Mouse (Mus musculus): Measurements from ENCODE around the gene Myo10. TPM values are rescaled to one million over a fixed set of nuclear protein-coding genes. Genes with fewer than 3 reads are reported as not detected.

Myo10 gene
- total and polyA plus RNA-seq, 2 experiments from 2014 or later = 29.2 to 30.0 TPM

GRCm38 (mm10) chr15:25608742-25609141, 13.6 kb upstream of the Myo10 start:
- H3K36me3 ChIP-seq (ENCODE audit: insufficient read depth, low read length) = no peaks in the 10 kb centered on the region
- TF ChIP-seq CTCF (IDR thresholded peaks at IDR 0.05; ENCODE audit: low read depth) = no peak
- no peaks in the 10 kb centered on the region for H3K9me3 ChIP-seq (ENCODE audit: low read length)
- H3K27me3 ChIP-seq (ENCODE audit: insufficient read depth, low read length) = no peaks in the 10 kb centered on the region
- DNase-seq (ENCODE audit: low spot score) (no peak), ATAC-seq (no peak)
- H3K27ac ChIP-seq = no peak overlapping the region
- WGBS = 91% methylated on average over 3 of the region's 3 CpGs
- H3K9ac ChIP-seq (replicated peaks; ENCODE audit: low read length) = no peak overlapping the region
- no peak overlapping the region for H3K4me3 ChIP-seq (ENCODE audit: low read length)
- no peaks in the 10 kb centered on the region for H3K4me1 ChIP-seq (ENCODE audit: insufficient read depth, low read length)
- H3K4me2 ChIP-seq (ENCODE audit: low read depth, low read length) = no peak overlapping the region

- Histone ChIP-seq H3K9ac (replicated peaks; ENCODE audit: low read length) (no peak overlapping the region), H3K36me3 (ENCODE audit: insufficient read depth, low read length) (no peaks in the 10 kb centered on the region), H3K4me1 (ENCODE audit: insufficient read depth, low read length) (no peaks in the 10 kb centered on the region), H3K4me2 (ENCODE audit: low read depth, low read length) (no peak overlapping the region), H3K27ac (no peak overlapping the region), H3K4me3 (ENCODE audit: low read length) (no peak overlapping the region), H3K27me3 (ENCODE audit: insufficient read depth, low read length) (no peaks in the 10 kb centered on the region), H3K9me3 (ENCODE audit: low read length) (no peaks in the 10 kb centered on the region)
- no peak for TF ChIP-seq CTCF (IDR thresholded peaks at IDR 0.05; ENCODE audit: low read depth)
- ATAC-seq (no peak), DNase-seq (ENCODE audit: low spot score) (no peak)
- 85% methylated on average over 10 of the region's 10 CpGs for WGBS
These were observed 13.1 kb upstream of the Myo10 start for GRCm38 (mm10) chr15:25609253-25609652.

GRCm38 (mm10) chr15:25611178-25611577, 11.1 kb upstream of the Myo10 start:
- no peaks in the 10 kb centered on the region for H3K4me1 ChIP-seq (ENCODE audit: insufficient read depth, low read length)
- H3K4me2 ChIP-seq (ENCODE audit: low read depth, low read length) = no peak overlapping the region
- no peak overlapping the region for H3K27ac ChIP-seq
- no peak for ATAC-seq
- H3K9ac ChIP-seq (replicated peaks; ENCODE audit: low read length) = no peak overlapping the region
- TF ChIP-seq CTCF (IDR thresholded peaks at IDR 0.05; ENCODE audit: low read depth) = no peak
- no peaks in the 10 kb centered on the region for H3K36me3 ChIP-seq (ENCODE audit: insufficient read depth, low read length)
- H3K9me3 ChIP-seq (ENCODE audit: low read length) = no peaks in the 10 kb centered on the region
- H3K27me3 ChIP-seq (ENCODE audit: insufficient read depth, low read length) = no peaks in the 10 kb centered on the region
- no peak for DNase-seq (ENCODE audit: low spot score)
- 76% methylated on average over 6 of the region's 6 CpGs for WGBS
- H3K4me3 ChIP-seq (ENCODE audit: low read length) = no peak overlapping the region

- Histone ChIP-seq H3K4me3 (ENCODE audit: low read length) (no peak overlapping the region), H3K36me3 (ENCODE audit: insufficient read depth, low read length) (no peaks in the 10 kb centered on the region), H3K4me2 (ENCODE audit: low read depth, low read length) (no peak overlapping the region), H3K9ac (replicated peaks; ENCODE audit: low read length) (no peak overlapping the region), H3K4me1 (ENCODE audit: insufficient read depth, low read length) (no peaks in the 10 kb centered on the region), H3K9me3 (ENCODE audit: low read length) (no peaks in the 10 kb centered on the region), H3K27me3 (ENCODE audit: insufficient read depth, low read length) (no peaks in the 10 kb centered on the region), H3K27ac (no peak overlapping the region)
- ATAC-seq (no peak), DNase-seq (ENCODE audit: low spot score) (no peak)
- WGBS = 89% methylated on average over 4 of the region's 4 CpGs
- TF ChIP-seq CTCF (IDR thresholded peaks at IDR 0.05; ENCODE audit: low read depth) = no peak
These were observed 1.8 kb upstream of the Myo10 start for GRCm38 (mm10) chr15:25620560-25620959.

GRCm38 (mm10) chr15:25621351-25622199, 750 bp upstream of the Myo10 start:
- Histone ChIP-seq H3K27me3 (ENCODE audit: insufficient read depth, low read length) (no peaks in the 10 kb centered on the region), H3K36me3 (ENCODE audit: insufficient read depth, low read length) (no peaks in the 10 kb centered on the region), H3K4me3 (ENCODE audit: low read length) (peak overlapping the region; percentile 74), H3K4me2 (ENCODE audit: low read depth, low read length) (peak overlapping the region; percentile 86), H3K4me1 (ENCODE audit: insufficient read depth, low read length) (no peaks in the 10 kb centered on the region), H3K27ac (no peak overlapping the region), H3K9me3 (ENCODE audit: low read length) (no peaks in the 10 kb centered on the region), H3K9ac (replicated peaks; ENCODE audit: low read length) (no peak overlapping the region; the same call in 1 of the 2 replicates)
- DNase-seq (ENCODE audit: low spot score) (no peak), ATAC-seq (no peak)
- no peak for TF ChIP-seq CTCF (IDR thresholded peaks at IDR 0.05; ENCODE audit: low read depth)
- 10% methylated on average over 20 of the region's 20 CpGs for WGBS

- no peak for DNase-seq (ENCODE audit: low spot score)
- Histone ChIP-seq H3K9me3 (ENCODE audit: low read length) (no peaks in the 10 kb centered on the region), H3K27me3 (ENCODE audit: insufficient read depth, low read length) (no peaks in the 10 kb centered on the region), H3K9ac (replicated peaks; ENCODE audit: low read length) (peak overlapping the region; percentile 57), H3K4me2 (ENCODE audit: low read depth, low read length) (peak overlapping the region; percentile 86), H3K36me3 (ENCODE audit: insufficient read depth, low read length) (no peaks in the 10 kb centered on the region), H3K4me1 (ENCODE audit: insufficient read depth, low read length) (no peaks in the 10 kb centered on the region), H3K4me3 (ENCODE audit: low read length) (peak overlapping the region; percentile 74), H3K27ac (peak overlapping the region; percentile 55)
- peak; percentile 5; the same call in 1 of the 2 replicates for ATAC-seq
- WGBS = 1% methylated on average over 43 of the region's 61 CpGs
- no peak for TF ChIP-seq CTCF (IDR thresholded peaks at IDR 0.05; ENCODE audit: low read depth)
These were observed 644 bp downstream of the Myo10 start for GRCm38 (mm10) chr15:25622867-25623471.

Data from hindbrain, postnatal 0 days (tissue).